Mouse (Mus musculus) adrenal gland, adult 8-10 months (tissue): ENCODE data around the gene Stox2. TPM values are rescaled to one million over a fixed set of nuclear protein-coding genes. Genes with fewer than 3 reads are reported as not detected.

Source experiments
- DNase-seq: peaks from one replicate; pipeline ENCODE4 v3.0.0; 2022
- total RNA-seq, 4 experiments: library from RNA; stranded (reverse); gene quantifications; 2 replicates each; pipeline ENCODE4 v1.2.4; 2022

Stox2 gene
- total RNA-seq, 4 experiments from 2014 or later: 9.6 to 13.5 (median 12.3) TPM

DNA sequence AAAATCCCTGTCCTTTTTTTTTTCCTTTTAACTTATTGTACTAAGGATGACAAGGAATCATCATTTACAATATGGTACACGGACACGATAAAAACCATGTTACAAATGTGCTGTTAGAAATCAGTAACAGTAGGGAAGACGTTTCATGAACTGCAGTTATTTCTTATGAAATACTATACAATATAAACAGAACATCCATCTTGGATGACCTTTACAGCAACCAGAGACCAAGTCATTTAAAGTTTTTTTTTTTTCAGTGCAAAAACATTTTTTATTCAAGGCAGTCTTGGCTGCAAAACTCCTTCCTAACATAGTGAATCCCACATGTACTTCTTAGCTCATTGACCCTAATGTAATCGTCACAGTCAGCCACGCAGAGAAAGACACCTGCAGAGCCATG lies 266.0 kb downstream of the Stox2 start:
- DNase-seq: no peak

GRCm38 (mm10) chr8:47178785-47179184 lies 267.4 kb downstream of the Stox2 start:
- DNase-seq: no peak

GRCm38 (mm10) chr8:47173823-47174222 lies 272.3 kb downstream of the Stox2 start:
- DNase-seq: no peak

- no peak for DNase-seq
These were observed 273.3 kb downstream of the Stox2 start for GRCm38 (mm10) chr8:47172848-47173247.

GRCm38 (mm10) chr8:47160688-47161087 lies 285.5 kb downstream of the Stox2 start:
- DNase-seq: no peak

- no peak for DNase-seq
These were observed 291.6 kb downstream of the Stox2 start for GRCm38 (mm10) chr8:47154521-47154920.

DNA sequence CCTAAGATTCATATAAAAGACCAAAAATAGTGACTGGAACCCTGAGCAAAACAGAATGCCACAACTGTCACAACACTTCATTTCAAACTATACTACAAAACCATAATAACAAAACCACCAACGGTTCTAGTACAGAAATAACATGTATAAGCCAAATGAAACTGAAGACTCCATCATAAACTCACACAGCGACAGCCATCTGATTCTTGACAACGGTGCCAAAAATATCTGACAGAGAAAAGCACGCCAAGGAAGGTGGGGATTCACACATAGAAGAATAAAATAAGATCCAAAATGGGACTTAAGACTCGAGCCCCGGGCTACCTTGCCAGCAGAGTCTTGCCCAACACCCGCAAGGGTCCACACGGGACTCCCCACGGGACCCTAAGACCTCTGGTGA lies 300.9 kb downstream of the Stox2 start:
- no peak for DNase-seq

DNA sequence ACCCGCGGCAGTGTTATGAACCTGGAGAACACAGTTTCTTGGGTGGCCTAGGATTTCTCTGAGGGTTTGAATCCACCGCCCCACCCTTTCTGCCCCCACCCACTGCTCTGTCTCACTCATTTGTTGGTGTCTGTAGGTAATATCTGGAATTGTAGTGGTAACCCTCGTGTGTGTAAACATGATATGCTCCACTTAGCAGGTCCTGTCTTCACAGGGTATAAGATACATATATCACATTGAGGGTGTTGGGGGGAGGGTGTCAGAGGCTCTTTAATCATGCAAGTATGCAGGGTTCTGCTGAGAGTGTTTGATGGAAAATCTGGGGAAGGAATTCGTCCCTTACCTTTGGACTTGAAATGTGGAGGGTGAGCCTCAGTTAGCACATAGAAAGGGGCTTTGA lies 310.1 kb downstream of the Stox2 start:
- no peak for DNase-seq

- no peak for DNase-seq
These were observed 310.6 kb downstream of the Stox2 start for GRCm38 (mm10) chr8:47135586-47135985.

DNA sequence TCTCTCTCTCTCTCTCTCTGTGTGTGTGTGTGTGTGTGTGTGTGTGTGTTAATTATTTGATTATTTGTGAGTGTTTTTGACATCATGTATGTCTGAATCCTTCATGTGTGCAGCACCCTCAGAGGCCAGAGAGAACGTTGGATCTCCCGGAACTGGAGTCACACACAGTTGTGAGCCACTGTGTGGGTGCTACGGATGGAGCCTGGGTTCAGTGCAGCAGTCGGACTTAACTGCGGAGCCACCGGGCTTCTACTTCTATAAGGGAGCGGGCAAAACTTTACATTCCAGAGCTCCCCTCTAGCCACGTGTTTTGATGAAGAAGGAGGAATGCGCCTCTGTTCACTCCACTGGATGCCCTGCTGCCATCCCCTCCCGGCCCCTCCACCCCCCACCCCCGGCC lies 311.4 kb downstream of the Stox2 start:
- DNase-seq: no peak

DNA sequence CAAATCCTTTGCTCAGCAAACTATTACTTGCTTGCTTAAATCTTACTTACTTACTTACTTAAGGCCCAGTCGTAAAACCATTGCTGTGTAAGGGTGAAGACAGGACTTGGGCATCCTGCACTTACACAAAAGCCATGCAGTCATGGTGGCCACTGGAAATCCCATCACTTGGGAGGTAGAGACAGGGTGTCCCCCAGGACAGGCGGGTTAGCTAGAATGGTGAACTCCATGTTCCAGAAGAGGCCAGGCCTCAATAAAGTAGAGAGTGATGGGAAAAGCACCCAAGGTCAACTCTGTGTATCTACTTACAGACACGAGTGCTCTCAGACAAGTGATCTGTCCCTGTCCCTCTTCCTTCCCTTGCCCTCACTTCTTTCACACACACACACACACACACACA lies 312.8 kb downstream of the Stox2 start:
- DNase-seq: no peak

Other genes starting within 250 kb of the Stox2 start
- gene Trappc11, start 87.1 kb upstream of the Stox2 start, total RNA-seq: 10 to 100 TPM; 43.1 to 48.6 (median 44.6) TPM
- 10 to 100 TPM; 49.0 to 56.7 (median 56.1) TPM for gene Rwdd4a, start 87.3 kb upstream of the Stox2 start, total RNA-seq
- 10 to 100 TPM; 17.4 to 21.0 (median 19.7) TPM for gene Ing2, start 229.2 kb upstream of the Stox2 start, total RNA-seq